Mouse (Mus musculus) testis, adult 2 months (tissue): Measurements from ENCODE around the gene Car5a.

Experiments
- CTCF ChIP-seq: fragments of 200-500 bp; IDR thresholded peaks from 2 replicates; pipeline ENCODE4 v1.5.1; 2012; ENCODE audit warnings: low read depth, mild to moderate bottlenecking, inconsistent platforms, low read length, moderate library complexity; ENCODE audit not compliant: control insufficient read depth, insufficient read depth, insufficient replicate concordance
- POLR2A ChIP-seq: fragments of 200-500 bp; IDR thresholded peaks from 2 replicates; pipeline ENCODE4 v1.6.1; 2012; ENCODE audit warnings: low read depth, mild to moderate bottlenecking, inconsistent platforms, low read length, moderate library complexity; ENCODE audit not compliant: control insufficient read depth

DNA sequence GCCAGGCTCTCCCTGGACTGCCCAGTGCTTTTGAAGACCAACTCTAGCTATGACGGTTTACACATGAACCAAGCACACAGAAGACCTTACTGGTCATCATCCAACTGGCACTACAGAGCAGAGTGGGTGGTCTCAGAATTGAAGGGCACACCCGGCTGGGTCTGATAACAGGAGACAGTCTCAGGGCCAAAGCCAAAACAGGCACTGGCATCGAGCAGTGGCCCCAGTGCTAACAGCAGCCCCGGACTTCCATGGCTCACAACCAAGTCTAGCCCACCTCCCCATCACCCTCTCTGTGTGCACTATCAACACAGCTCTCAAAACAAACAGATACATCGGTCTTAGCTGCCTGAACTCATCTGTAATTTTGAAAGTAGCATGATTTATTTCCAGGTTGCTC lies 38.8 kb downstream of the Car5a start:
- TF ChIP-seq POLR2A (no peak), CTCF (no peak)
